Mouse (Mus musculus) testis, adult 2 months (tissue): ENCODE data around the gene Tph1.
A peak's percentile ranks its signal among the peaks of the same experiment; 100 is the strongest.

Source experiments
- CTCF ChIP-seq: fragments of 200-500 bp; IDR thresholded peaks from 2 replicates; pipeline ENCODE4 v1.5.1; 2012; ENCODE audit warnings: low read depth, mild to moderate bottlenecking, inconsistent platforms, low read length, moderate library complexity; ENCODE audit not compliant: control insufficient read depth, insufficient read depth, insufficient replicate concordance
- POLR2A ChIP-seq: fragments of 200-500 bp; IDR thresholded peaks from 2 replicates; pipeline ENCODE4 v1.6.1; 2012; ENCODE audit warnings: low read depth, mild to moderate bottlenecking, inconsistent platforms, low read length, moderate library complexity; ENCODE audit not compliant: control insufficient read depth

DNA sequence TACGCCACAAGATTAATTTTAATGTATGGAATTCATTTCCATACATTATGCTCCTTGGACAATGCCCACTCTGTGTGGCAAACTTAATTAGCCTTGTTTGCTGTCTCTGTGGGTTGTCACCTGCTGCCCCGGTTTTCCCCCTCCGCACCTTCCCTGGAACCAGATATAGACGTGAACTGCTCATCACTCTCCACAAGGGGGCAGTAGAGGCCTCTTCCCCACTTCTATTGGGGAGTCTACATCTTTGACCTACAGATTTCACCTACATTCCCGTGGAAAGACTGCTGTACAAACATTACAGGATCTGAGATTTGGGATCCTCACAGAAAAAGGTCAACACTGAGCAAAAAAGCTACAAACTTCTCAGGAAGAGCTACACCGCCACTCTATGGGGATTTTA lies 42.2 kb upstream of the Tph1 start:
- TF ChIP-seq POLR2A (no peak), CTCF (peak; percentile 72; the same call in 1 of the 2 replicates)
